Mouse (Mus musculus) kidney, postnatal 0 days (tissue): ENCODE measurements around the gene Adarb1. TPM values are rescaled to one million over a fixed set of nuclear protein-coding genes. Genes with fewer than 3 reads are reported as not detected.

Source experiments
- ATAC-seq: fragments of 200-750 bp; cut with Nextera tagmentation; replicated peaks from 2 replicates; pipeline ENCODE4 v1.8.0; 2017; ENCODE audit warnings: low read depth, moderate number of reproducible peaks, moderate TSS enrichment, moderate library complexity; ENCODE audit not compliant: low FRiP score
- DNase-seq: peaks from one replicate; pipeline ENCODE4 v3.0.0-alpha.2; 2016; ENCODE audit warnings: low spot score
- H3K27ac ChIP-seq: fragments of 300-500 bp; sonication (generic); 2 replicates; pipeline ENCODE4 v1.5.1; 2014; ENCODE audit warnings: mild to moderate bottlenecking
- H3K27me3 ChIP-seq: fragments of 300-500 bp; sonication (generic); 2 replicates; pipeline ENCODE4 v1.6.1; 2014; ENCODE audit warnings: low read length, mixed read lengths; ENCODE audit not compliant: insufficient read depth
- H3K36me3 ChIP-seq: fragments of 300-500 bp; sonication (generic); 2 replicates; pipeline ENCODE4 v1.6.1; 2014; ENCODE audit warnings: low read length, mixed read lengths; ENCODE audit not compliant: insufficient read depth
- H3K4me1 ChIP-seq: fragments of 300-500 bp; sonication (generic); replicated peaks from 2 replicates; pipeline ENCODE4 v1.6.1; 2014; ENCODE audit warnings: antibody characterized with exemption, low read length, mixed read lengths; ENCODE audit not compliant: insufficient read depth
- H3K4me2 ChIP-seq: fragments of 300-500 bp; sonication (generic); 2 replicates; pipeline ENCODE4 v1.6.1; 2014; ENCODE audit warnings: mild to moderate bottlenecking, low read length, moderate library complexity, mixed read lengths
- H3K4me3 ChIP-seq: fragments of 300-500 bp; sonication (generic); replicated peaks from 2 replicates; pipeline ENCODE4 v1.5.1; 2014; ENCODE audit warnings: low read depth, low read length
- H3K9ac ChIP-seq: fragments of 300-500 bp; sonication (generic); 2 replicates; pipeline ENCODE4 v1.6.1; 2014; ENCODE audit warnings: low read depth, low read length
- H3K9me3 ChIP-seq: fragments of 300-500 bp; sonication (generic); replicated peaks from 2 replicates; pipeline ENCODE4 v1.6.1; 2016; ENCODE audit warnings: low read length, inconsistent platforms, mixed read lengths
- CTCF ChIP-seq: IDR thresholded peaks from 2 replicates; pipeline ENCODE4 v1.5.1; 2016; ENCODE audit warnings: antibody characterized with exemption, low read depth, mild to moderate bottlenecking, moderate library complexity
- WGBS: fragments of 180-500 bp; shearing (Covaris S2); extraction: QIAGEN DNeasy Blood & Tissue Kit; methylation state at CpG from one replicate; pipeline ENCODE4 v1.1.7; 2014; 5-methylcytosine and 5-hydroxymethylcytosine counted together
- polyA plus RNA-seq: library from polyadenylated mRNA; unstranded; fragments of >200 nt; fragmentation: Nextera tagmentation; extraction: Ambion mirVana; gene quantifications from 2 replicates; pipeline ENCODE4 v1.2.1, GENCODE M21; 2015

The Adarb1 gene
- polyA plus RNA-seq, 1 experiment from 2014 or later, result 4.6 TPM

DNA sequence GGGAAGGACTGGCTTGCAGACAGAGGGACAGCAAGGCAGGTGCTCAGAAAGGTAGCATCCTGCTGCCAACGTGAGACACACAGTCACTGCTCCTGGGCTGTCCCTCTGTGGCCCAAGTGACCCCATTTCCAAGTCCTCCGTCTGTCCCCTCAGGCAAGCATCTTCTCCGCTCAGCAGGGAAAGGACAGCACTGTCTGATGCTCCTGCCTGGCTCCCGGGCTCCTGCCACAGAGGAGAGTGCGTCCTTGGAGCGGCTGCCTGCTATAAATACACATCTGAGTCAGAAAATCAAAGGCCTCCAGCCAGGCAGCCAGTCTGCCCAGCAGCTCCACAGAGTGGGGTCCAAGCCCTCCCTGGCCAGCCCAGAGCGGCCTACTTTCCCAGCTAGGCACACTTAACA is 38.4 kb upstream of the Adarb1 start:
- Histone ChIP-seq H3K27me3 (no peaks in the 10 kb centered on the region), H3K27ac (no peak overlapping the region), H3K9me3 (no peaks in the 10 kb centered on the region), H3K4me1 (no peaks in the 10 kb centered on the region), H3K9ac (no peak overlapping the region), H3K4me3 (no peak overlapping the region), H3K36me3 (no peaks in the 10 kb centered on the region), H3K4me2 (no peak overlapping the region)
- DNase-seq (no peak), ATAC-seq (no peak)
- TF ChIP-seq CTCF, result no peak
- WGBS, result 70% methylated on average over 7 of the region's 7 CpGs

- ATAC-seq (no peak), DNase-seq (no peak)
Measured at GRCm38 (mm10) chr10:77455251-77456010, 37.4 kb upstream of the Adarb1 start.

GRCm38 (mm10) chr10:77454795-77455194 is 36.7 kb upstream of the Adarb1 start:
- WGBS, result 41% methylated on average over 6 of the region's 6 CpGs

More at GRCm38 (mm10) chr10:77455251-77456010, 37.4 kb upstream of the Adarb1 start:
- H3K27ac ChIP-seq, result no peak overlapping the region
- no peak for TF ChIP-seq CTCF
- no peak overlapping the region for H3K4me3 ChIP-seq
- H3K27me3 ChIP-seq, result no peaks in the 10 kb centered on the region
- no peak overlapping the region for H3K4me2 ChIP-seq
- WGBS, result 69% methylated on average over 14 of the region's 14 CpGs
- H3K36me3 ChIP-seq, result no peaks in the 10 kb centered on the region
- no peak overlapping the region for H3K9ac ChIP-seq
- H3K9me3 ChIP-seq, result no peaks in the 10 kb centered on the region
- no peaks in the 10 kb centered on the region for H3K4me1 ChIP-seq

DNA sequence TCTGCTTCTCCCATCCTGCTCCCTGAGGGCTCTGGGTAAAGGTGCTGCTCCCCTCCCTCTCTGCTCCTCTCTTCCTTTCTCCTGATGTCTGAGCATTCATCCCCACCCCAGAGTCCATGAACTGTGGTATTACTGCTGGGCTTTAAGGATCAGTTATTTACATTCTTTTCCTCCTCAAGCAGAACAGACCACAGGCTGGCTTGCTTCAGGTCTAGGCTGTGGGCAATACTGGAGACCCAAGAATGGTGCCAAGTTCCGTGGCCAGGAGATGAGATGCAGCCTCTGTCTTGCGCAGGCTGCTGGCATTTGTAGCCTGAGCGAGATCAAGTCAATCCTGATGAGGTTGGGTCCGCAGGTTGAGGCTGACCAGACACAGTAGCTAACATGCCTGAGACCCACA is 33.8 kb upstream of the Adarb1 start:
- no peak overlapping the region for H3K9ac ChIP-seq
- H3K27me3 ChIP-seq, result no peaks in the 10 kb centered on the region
- WGBS, result 90% methylated on average over 4 of the region's 4 CpGs
- no peaks in the 10 kb centered on the region for H3K9me3 ChIP-seq
- H3K4me2 ChIP-seq, result no peak overlapping the region
- ATAC-seq (no peak), DNase-seq (no peak)
- peaks cover 9% of the 10 kb centered on the region; the same call in 1 of the 2 replicates for H3K4me1 ChIP-seq
- no peak for TF ChIP-seq CTCF
- H3K27ac ChIP-seq, result no peak overlapping the region
- no peaks in the 10 kb centered on the region for H3K36me3 ChIP-seq
- no peak overlapping the region for H3K4me3 ChIP-seq

More at GRCm38 (mm10) chr10:77454795-77455194, 36.7 kb upstream of the Adarb1 start:
- no peaks in the 10 kb centered on the region for H3K4me1 ChIP-seq
- H3K36me3 ChIP-seq, result no peaks in the 10 kb centered on the region
- H3K4me2 ChIP-seq, result no peak overlapping the region
- no peak for TF ChIP-seq CTCF
- no peak overlapping the region for H3K4me3 ChIP-seq
- no peaks in the 10 kb centered on the region for H3K27me3 ChIP-seq
- ATAC-seq, result no peak
- no peak overlapping the region for H3K27ac ChIP-seq
- DNase-seq, result no peak
- no peak overlapping the region for H3K9ac ChIP-seq
- H3K9me3 ChIP-seq, result no peaks in the 10 kb centered on the region

- Histone ChIP-seq H3K36me3 (no peaks in the 10 kb centered on the region), H3K9me3 (no peaks in the 10 kb centered on the region), H3K27me3 (no peaks in the 10 kb centered on the region), H3K4me2 (no peak overlapping the region), H3K4me3 (no peak overlapping the region), H3K9ac (no peak overlapping the region), H3K4me1 (peaks cover 9% of the 10 kb centered on the region; the same call in 1 of the 2 replicates), H3K27ac (no peak overlapping the region)
- DNase-seq (no peak), ATAC-seq (no peak)
- no peak for TF ChIP-seq CTCF
Measured at GRCm38 (mm10) chr10:77450159-77450464, 32.0 kb upstream of the Adarb1 start.

DNA sequence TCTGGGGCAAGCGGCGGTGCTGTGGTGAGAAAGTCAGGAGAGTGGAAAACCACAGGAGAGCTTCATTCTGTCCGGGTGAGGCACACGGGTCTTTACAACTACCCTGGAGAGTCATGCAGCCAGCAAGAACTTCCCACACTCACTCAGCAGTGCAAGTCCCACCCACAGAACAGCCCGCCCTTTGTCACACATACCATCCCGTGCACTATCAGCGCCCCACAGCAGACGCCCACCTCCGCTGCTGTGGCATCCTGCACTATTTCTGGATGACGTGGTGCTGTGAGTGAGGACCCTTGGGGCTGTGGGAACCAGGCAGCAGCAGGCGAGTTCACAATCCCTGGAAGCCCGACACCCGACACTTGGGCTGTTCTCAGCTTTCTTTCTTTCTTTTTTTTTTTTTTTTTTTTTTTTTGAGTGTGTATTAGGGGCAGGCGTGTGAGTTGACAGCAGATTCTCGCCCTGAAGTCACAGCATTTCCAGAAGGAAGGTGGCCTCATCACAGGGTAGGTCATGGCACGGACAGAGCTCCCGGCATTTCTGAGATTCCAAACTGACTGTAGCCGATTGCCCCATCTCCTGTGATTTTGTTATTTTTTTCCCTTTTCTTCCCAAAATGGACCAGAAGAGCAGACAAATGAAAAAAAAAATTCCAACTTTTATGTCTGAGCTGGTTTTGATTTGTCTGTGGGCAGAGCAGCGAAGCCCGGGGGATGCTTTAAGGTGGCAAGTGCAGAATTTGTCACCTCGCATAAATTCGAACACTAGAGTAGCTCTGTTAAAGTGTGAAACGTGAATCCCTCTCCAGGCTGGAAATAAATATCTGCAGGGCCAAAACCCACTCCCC is 31.5 kb upstream of the Adarb1 start:
- Histone ChIP-seq H3K4me1 (peaks cover 9% of the 10 kb centered on the region; the same call in 1 of the 2 replicates), H3K27me3 (no peaks in the 10 kb centered on the region), H3K4me2 (peak overlapping the region; percentile 52), H3K27ac (no peak overlapping the region), H3K9ac (0 out of 2 replicates have a peak overlapping the region, but pooled peaks have one; percentile 32), H3K4me3 (peak overlapping the region; percentile 15; the same call in 1 of the 2 replicates), H3K36me3 (no peaks in the 10 kb centered on the region), H3K9me3 (no peaks in the 10 kb centered on the region)
- no peak for TF ChIP-seq CTCF
- DNase-seq (peak; percentile 56), ATAC-seq (no peak)
- 12% methylated on average over 23 of the region's 23 CpGs for WGBS
